Mouse (Mus musculus) heart, adult 2 months (tissue): Measurements from ENCODE around the gene Nup160.

Experiments
- CTCF ChIP-seq: fragments of 200-600 bp; IDR thresholded peaks from 2 replicates; pipeline ENCODE4 v1.8.1; 2022; ENCODE audit warnings: antibody characterized with exemption, mild to moderate bottlenecking, moderate library complexity
- POLR2A ChIP-seq: fragments of 200-500 bp; IDR thresholded peaks from 2 replicates; pipeline ENCODE4 v1.6.1; 2011; ENCODE audit warnings: mild to moderate bottlenecking, low read depth, low read length, control low read depth; ENCODE audit not compliant: insufficient read depth

GRCm38 (mm10) chr2:90652993-90653392 is 24.0 kb upstream of the Nup160 start:
- TF ChIP-seq POLR2A (no peak), CTCF (no peak)
